Mouse (Mus musculus) limb, embryonic 13.5 days (tissue): Measurements from ENCODE around the gene Tfap2e. TPM values are rescaled to one million over a fixed set of nuclear protein-coding genes. Genes with fewer than 3 reads are reported as not detected.

Experiments used
- ATAC-seq: fragments of 200-750 bp; cut with Nextera tagmentation; 2 replicates; pipeline ENCODE4 v1.8.0; 2017; ENCODE audit warnings: low read depth, moderate number of reproducible peaks, moderate TSS enrichment; ENCODE audit not compliant: low FRiP score
- H3K27ac ChIP-seq: fragments of 300-500 bp; sonication (generic); 2 replicates; pipeline ENCODE4 v1.5.1; 2015; ENCODE audit warnings: inconsistent platforms, mild to moderate bottlenecking, moderate library complexity
- H3K27me3 ChIP-seq: fragments of 300-500 bp; sonication (generic); 2 replicates; pipeline ENCODE4 v1.6.1; 2015; ENCODE audit warnings: mild to moderate bottlenecking, inconsistent platforms
- H3K36me3 ChIP-seq: fragments of 300-500 bp; sonication (generic); 2 replicates; pipeline ENCODE4 v1.6.1; 2015; ENCODE audit warnings: inconsistent platforms, mild to moderate bottlenecking, moderate library complexity
- H3K4me1 ChIP-seq: fragments of 300-500 bp; sonication (generic); 2 replicates; pipeline ENCODE4 v1.6.1; 2015; ENCODE audit warnings: inconsistent platforms
- H3K4me2 ChIP-seq: fragments of 300-500 bp; sonication (generic); replicated peaks from 2 replicates; pipeline ENCODE4 v1.6.1; 2015; ENCODE audit warnings: inconsistent platforms, mild to moderate bottlenecking, moderate library complexity
- H3K4me3 ChIP-seq: fragments of 300-500 bp; sonication (generic); 2 replicates; pipeline ENCODE4 v1.5.1; 2015; ENCODE audit warnings: moderate library complexity, mild to moderate bottlenecking, inconsistent platforms
- H3K9ac ChIP-seq: fragments of 300-500 bp; sonication (generic); 2 replicates; pipeline ENCODE4 v1.6.1; 2015; ENCODE audit warnings: mild to moderate bottlenecking, inconsistent platforms
- H3K9me3 ChIP-seq: fragments of 300-500 bp; sonication (generic); 2 replicates; pipeline ENCODE4 v1.6.1; 2016; ENCODE audit warnings: inconsistent platforms
- WGBS: fragments of 180-500 bp; shearing (Covaris S2); methylation state at CpG from one replicate; pipeline ENCODE4 v1.1.7; 2015; 5-methylcytosine and 5-hydroxymethylcytosine counted together
- polyA plus RNA-seq: library from polyadenylated mRNA; unstranded; fragments of >200 nt; fragmentation: Nextera tagmentation; extraction: Ambion mirVana; gene quantifications from 2 replicates; pipeline ENCODE4 v1.2.1, GENCODE M21; 2015

Gene Tfap2e
- polyA plus RNA-seq, 1 experiment from 2014 or later = 0.06 TPM

DNA sequence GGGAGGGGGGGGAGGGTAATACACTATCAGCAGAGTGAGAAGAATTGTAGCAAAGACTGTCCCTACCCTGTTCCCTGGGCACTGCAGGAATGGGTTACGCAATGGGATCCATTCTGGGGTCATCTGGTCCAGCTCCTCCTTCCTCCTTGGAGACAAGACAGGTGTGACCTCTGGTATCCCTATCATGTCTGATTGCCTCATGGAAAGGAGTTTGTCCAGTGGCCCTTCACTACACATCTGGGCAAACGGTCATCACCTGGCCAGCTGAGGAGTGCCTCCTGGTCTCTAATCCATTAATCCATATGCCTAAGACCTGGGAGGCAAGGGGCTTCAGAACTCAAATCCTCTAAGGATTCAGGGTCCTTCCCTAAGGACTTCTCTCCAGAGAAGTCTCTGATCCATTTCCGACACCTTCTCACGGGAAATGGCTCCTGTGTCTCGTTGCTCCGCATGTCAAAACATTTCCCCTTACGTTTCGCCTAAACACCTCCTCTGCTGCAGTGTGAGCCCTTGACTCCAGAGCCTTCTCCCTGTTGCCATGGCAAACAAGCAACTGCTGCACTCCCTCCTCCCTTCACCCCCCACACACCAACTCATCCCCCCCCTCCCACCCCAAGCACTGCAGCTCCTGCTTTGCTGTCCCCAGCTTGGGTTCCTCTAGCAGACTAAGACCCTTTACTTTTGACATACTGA, 15.0 kb upstream of the Tfap2e start:
- Histone ChIP-seq H3K27ac (no peak overlapping the region), H3K36me3 (peaks cover 47% of the 10 kb centered on the region), H3K27me3 (no peaks in the 10 kb centered on the region), H3K9ac (peak overlapping the region; percentile 39; the same call in 1 of the 2 replicates), H3K4me3 (peak overlapping the region; percentile 77; the same call in 1 of the 2 replicates), H3K4me1 (peaks cover 47% of the 10 kb centered on the region), H3K4me2 (peak overlapping the region; percentile 100), H3K9me3 (no peaks in the 10 kb centered on the region)
- ATAC-seq = no peak
- 73% methylated on average over 8 of the region's 8 CpGs for WGBS

DNA sequence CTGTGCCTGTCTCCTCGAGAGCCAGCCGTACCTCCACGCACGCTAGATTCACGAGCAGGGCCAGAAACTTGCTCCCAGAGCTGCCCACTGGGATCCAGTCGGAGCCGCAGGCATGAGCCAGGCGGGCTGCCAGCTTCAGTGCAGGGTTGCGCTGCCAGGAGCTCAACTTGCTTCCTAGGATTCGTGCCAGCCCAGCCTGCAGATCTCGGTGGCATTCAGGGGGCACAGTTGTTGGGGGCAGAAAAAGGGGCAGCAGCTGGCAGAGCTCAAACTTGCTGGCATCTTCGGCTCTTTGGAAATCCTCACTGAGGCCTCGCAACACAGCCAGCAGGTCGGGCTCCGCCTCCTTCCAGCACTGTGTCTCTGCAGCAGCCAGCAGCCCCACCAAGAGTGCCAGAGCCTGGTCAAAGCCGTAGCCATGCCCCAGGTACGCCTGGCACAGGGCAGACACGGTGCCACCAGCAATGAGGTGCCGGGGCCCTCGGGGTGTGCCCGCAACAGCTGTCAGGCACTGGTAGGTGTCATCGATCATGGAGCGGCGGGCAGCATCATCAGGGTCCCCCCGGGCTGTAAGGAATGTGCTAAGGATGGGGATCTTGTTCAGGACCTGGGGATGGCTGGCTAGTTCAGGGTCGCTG, 14.1 kb upstream of the Tfap2e start:
- Histone ChIP-seq H3K36me3 (peaks cover 54% of the 10 kb centered on the region), H3K9me3 (no peaks in the 10 kb centered on the region), H3K27ac (no peak overlapping the region), H3K4me2 (0 out of 2 replicates have a peak overlapping the region, but pooled peaks have one; percentile 2), H3K4me3 (no peak overlapping the region), H3K27me3 (no peaks in the 10 kb centered on the region), H3K4me1 (peaks cover 47% of the 10 kb centered on the region), H3K9ac (peak overlapping the region; percentile 45)
- WGBS = 91% methylated on average over 26 of the region's 26 CpGs
- no peak for ATAC-seq

DNA sequence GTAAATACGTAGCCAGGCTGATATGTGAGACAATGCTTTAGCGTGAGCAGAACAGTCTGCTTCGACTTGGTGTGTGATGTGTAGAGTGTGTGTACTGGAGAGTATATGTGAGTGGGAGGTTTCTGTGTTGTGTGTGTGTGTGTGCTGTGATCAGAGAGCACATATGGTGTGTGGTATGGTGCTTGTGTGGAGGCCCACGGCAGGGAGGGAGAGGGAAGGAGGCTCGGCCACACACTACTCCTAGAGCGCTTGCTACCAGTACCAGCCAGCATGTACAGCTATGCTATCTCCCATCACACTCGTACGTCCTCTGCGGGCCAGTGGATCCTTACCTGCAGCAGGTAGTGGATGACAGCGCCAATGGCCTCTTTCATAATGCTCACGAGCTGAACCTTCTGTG, 13.5 kb upstream of the Tfap2e start:
- no peak overlapping the region for H3K4me3 ChIP-seq
- H3K4me2 ChIP-seq = 0 out of 2 replicates have a peak overlapping the region, but pooled peaks have one; percentile 2
- H3K9ac ChIP-seq = peak overlapping the region; percentile 45
- H3K27ac ChIP-seq = no peak overlapping the region
- H3K27me3 ChIP-seq = no peaks in the 10 kb centered on the region
- no peaks in the 10 kb centered on the region for H3K9me3 ChIP-seq
- 89% methylated on average over 11 of the region's 11 CpGs for WGBS
- H3K36me3 ChIP-seq = peaks cover 61% of the 10 kb centered on the region
- no peak for ATAC-seq
- H3K4me1 ChIP-seq = peaks cover 42% of the 10 kb centered on the region

DNA sequence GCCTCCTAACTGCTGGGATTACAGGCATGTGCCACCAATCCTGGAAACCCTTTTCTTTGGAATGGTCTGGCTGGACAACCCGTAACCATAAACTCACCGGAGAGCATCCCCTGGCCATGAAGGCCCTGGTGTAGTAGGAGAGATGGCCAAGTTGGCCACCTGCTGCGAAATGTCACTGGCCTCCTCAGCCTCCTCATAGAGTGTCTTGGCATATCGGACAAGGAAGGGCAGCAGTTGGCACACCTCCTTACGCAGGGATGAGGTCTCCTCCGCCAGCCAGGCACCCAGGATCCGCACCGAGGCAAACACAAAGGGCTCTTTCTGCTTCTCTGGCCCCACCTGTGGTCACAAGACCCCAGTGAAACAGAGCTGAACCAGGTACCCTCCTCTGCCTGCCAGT, 12.3 kb upstream of the Tfap2e start:
- Histone ChIP-seq H3K9ac (0 out of 2 replicates have a peak overlapping the region, but pooled peaks have one; percentile 31), H3K4me1 (peaks cover 49% of the 10 kb centered on the region), H3K36me3 (peaks cover 66% of the 10 kb centered on the region), H3K9me3 (no peaks in the 10 kb centered on the region), H3K27me3 (no peaks in the 10 kb centered on the region), H3K4me3 (no peak overlapping the region), H3K4me2 (no peak overlapping the region), H3K27ac (no peak overlapping the region)
- no peak for ATAC-seq
- WGBS = 94% methylated on average over 8 of the region's 8 CpGs

DNA sequence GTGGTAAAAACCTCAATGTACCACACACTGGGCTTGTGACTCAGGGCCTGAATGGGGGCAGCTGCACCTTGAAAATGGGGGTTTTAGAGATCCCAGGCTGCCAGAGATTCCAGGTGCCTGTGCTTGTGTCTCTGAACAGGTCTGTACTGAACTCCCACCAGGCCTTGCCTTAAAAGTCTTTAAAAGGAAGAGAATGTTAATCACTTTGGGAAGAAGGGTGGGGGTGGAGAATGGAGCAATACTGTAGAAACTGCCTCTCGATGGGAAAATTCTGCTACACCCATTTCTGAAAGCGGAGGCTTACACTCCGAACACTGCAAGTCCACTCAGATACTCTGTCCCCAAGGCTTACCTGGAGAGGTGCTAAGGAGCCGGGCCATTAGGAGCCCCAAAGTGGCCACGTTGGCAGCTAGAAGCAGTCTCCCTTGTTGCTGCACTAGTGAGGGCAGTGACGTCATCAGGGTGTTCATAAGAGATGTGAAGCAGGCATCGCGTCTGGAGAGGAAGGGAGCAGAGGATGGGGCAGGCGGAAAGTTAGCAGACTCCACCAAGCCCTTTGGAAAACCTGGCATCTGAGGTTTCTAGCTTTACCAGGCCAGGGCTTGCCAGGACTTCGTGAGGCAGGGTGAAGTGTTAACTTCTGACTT, 10.3 kb upstream of the Tfap2e start:
- peaks cover 38% of the 10 kb centered on the region for H3K4me1 ChIP-seq
- H3K4me3 ChIP-seq = no peak overlapping the region
- ATAC-seq = no peak
- no peak overlapping the region for H3K4me2 ChIP-seq
- no peak overlapping the region for H3K27ac ChIP-seq
- H3K27me3 ChIP-seq = no peaks in the 10 kb centered on the region
- no peaks in the 10 kb centered on the region for H3K9me3 ChIP-seq
- H3K36me3 ChIP-seq = peaks cover 66% of the 10 kb centered on the region
- 81% methylated on average over 10 of the region's 10 CpGs for WGBS
- no peak overlapping the region for H3K9ac ChIP-seq

DNA sequence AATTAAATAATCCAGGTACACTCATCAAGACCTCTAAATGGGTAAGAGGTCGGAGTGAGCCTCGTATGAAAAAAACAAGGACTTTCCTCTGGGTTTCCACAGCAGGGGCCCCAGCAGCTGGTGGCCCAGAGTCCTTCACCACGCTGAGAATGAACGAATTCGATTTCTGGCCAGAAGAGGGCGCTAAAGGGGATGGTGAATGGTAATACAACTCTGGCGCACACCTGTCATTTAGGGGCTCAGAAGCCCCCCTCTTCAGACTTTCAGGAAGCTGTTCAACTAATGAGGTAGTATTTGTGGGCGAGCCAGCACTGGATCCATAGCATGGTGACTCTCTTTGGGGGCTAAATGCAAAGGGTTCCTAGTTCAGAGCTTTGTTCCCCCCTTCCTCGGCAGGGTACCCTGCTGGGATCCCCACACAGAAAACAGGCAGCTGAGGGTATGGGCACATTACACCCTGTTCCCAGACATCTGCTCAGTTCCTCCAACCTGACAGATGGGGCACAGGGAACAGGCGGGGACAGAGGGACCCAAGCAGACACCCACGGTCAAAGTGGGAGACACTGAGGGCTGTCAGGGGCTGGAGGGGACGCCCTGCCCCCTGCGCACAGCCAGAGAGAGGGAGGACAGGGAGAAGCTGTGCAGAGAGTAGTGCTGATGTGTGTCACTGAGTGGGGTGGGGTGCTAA, 9.6 kb upstream of the Tfap2e start:
- ATAC-seq = peak; percentile 14; the same call in 1 of the 2 replicates
- Histone ChIP-seq H3K27ac (no peak overlapping the region), H3K27me3 (no peaks in the 10 kb centered on the region), H3K9ac (no peak overlapping the region), H3K4me2 (no peak overlapping the region), H3K4me1 (peaks cover 35% of the 10 kb centered on the region), H3K36me3 (peaks cover 62% of the 10 kb centered on the region), H3K9me3 (no peaks in the 10 kb centered on the region), H3K4me3 (no peak overlapping the region)
- 38% methylated on average over 13 of the region's 13 CpGs for WGBS

DNA sequence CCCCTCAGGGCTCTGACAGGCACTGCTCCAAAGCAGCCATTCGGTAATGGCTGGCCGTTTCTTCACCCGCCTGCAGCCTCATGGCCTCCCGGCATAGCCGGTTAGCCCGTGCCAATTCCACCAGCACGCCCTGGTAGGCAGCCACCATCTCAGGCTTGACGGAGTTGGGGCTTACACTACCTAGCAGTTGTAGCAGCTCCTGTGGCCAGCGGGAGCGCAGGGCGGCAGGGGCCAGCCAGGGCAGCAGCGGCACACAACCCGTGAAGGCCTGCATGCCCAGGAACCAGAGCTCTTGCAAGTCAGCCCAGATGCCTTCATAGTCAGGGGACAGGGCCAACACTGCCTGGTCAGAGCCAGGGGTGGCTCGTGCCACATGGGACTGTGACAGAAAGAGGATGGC, 8.8 kb upstream of the Tfap2e start:
- H3K27ac ChIP-seq = no peak overlapping the region
- no peak for ATAC-seq
- no peak overlapping the region for H3K4me2 ChIP-seq
- H3K27me3 ChIP-seq = peaks cover 3% of the 10 kb centered on the region; the same call in 1 of the 2 replicates
- H3K36me3 ChIP-seq = peaks cover 54% of the 10 kb centered on the region
- 92% methylated on average over 14 of the region's 14 CpGs for WGBS
- H3K9me3 ChIP-seq = no peaks in the 10 kb centered on the region
- no peak overlapping the region for H3K4me3 ChIP-seq
- peaks cover 27% of the 10 kb centered on the region for H3K4me1 ChIP-seq
- no peak overlapping the region for H3K9ac ChIP-seq

DNA sequence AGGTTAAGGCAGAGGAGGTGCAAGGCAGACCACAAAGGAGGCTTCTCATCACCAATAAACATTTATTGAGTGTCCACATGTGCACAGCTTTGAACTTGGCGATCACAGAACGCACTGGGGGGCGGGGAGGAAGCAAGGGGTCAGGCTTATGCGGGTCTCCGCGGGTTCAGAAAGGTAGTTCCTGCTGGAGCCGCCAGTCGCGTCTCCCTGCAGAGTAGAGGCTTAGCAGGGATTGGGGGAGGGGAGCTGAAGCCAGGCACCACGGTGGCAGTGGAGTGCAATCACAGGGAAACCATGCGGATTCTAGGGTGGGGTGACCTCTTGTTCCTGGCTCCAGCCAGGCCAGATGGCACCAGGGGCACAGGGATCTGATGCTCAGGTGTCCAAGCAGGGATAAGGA, 7.7 kb upstream of the Tfap2e start:
- peaks cover 44% of the 10 kb centered on the region for H3K36me3 ChIP-seq
- WGBS = 3% methylated on average over 11 of the region's 11 CpGs
- H3K27ac ChIP-seq = no peak overlapping the region
- H3K27me3 ChIP-seq = peaks cover 13% of the 10 kb centered on the region
- no peaks in the 10 kb centered on the region for H3K9me3 ChIP-seq
- H3K9ac ChIP-seq = no peak overlapping the region
- ATAC-seq = no peak
- H3K4me3 ChIP-seq = no peak overlapping the region
- no peak overlapping the region for H3K4me2 ChIP-seq
- H3K4me1 ChIP-seq = peaks cover 17% of the 10 kb centered on the region

DNA sequence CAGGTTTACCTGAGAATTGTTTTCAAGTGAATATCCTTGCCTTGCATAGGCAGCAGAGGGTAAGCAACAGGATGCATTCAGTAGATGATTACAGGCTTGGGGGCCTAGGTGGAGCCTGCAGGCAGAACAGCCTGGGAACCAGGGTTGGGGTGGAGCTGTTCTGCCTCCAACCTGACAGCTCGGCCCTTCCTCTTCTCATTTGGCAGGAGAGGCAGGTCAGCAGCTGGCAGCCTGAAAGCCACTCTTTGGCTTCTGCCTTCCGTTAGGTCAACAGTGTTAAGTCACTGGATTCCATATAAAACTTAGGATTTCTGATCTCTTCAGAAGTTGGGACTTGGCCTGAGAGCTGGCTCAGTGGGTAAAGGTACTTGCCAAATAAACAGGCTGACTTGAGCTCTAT, 6.9 kb upstream of the Tfap2e start:
- H3K4me1 ChIP-seq = peaks cover 15% of the 10 kb centered on the region
- ATAC-seq = no peak
- H3K27me3 ChIP-seq = peaks cover 20% of the 10 kb centered on the region
- no peak overlapping the region for H3K4me3 ChIP-seq
- peaks cover 36% of the 10 kb centered on the region for H3K36me3 ChIP-seq
- no peak overlapping the region for H3K4me2 ChIP-seq
- no peaks in the 10 kb centered on the region for H3K9me3 ChIP-seq
- no peak overlapping the region for H3K9ac ChIP-seq
- WGBS = 29% methylated on average over 2 of the region's 2 CpGs
- H3K27ac ChIP-seq = no peak overlapping the region

DNA sequence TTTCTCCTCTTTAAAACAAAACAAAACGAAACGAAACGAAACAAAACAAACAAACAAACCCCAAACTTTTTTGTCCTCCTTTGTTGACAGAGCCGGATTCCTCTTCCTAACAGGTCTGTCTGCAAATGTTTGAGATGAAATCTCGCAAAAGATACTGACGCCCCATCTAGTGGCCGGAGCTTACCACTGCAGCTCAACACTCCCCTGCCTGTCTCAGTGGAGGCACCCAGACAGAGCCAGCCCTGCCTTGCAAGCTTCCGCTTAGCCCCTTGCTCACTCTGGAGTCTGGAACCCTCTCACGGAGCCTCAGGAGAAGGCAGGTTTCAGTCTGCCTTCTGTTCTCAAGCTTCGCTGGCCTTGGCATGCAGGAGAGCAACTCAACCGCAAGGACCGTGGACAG, 5.4 kb upstream of the Tfap2e start:
- H3K9ac ChIP-seq = 0 out of 2 replicates have a peak overlapping the region, but pooled peaks have one; percentile 48
- H3K36me3 ChIP-seq = peaks cover 24% of the 10 kb centered on the region
- peaks cover 15% of the 10 kb centered on the region for H3K4me1 ChIP-seq
- H3K27ac ChIP-seq = no peak overlapping the region
- H3K27me3 ChIP-seq = peaks cover 36% of the 10 kb centered on the region
- 6% methylated on average over 12 of the region's 12 CpGs for WGBS
- H3K4me3 ChIP-seq = no peak overlapping the region
- peak overlapping the region; percentile 37; the same call in 1 of the 2 replicates for H3K4me2 ChIP-seq
- no peaks in the 10 kb centered on the region for H3K9me3 ChIP-seq
- peak; percentile 59; the same call in 1 of the 2 replicates for ATAC-seq

DNA sequence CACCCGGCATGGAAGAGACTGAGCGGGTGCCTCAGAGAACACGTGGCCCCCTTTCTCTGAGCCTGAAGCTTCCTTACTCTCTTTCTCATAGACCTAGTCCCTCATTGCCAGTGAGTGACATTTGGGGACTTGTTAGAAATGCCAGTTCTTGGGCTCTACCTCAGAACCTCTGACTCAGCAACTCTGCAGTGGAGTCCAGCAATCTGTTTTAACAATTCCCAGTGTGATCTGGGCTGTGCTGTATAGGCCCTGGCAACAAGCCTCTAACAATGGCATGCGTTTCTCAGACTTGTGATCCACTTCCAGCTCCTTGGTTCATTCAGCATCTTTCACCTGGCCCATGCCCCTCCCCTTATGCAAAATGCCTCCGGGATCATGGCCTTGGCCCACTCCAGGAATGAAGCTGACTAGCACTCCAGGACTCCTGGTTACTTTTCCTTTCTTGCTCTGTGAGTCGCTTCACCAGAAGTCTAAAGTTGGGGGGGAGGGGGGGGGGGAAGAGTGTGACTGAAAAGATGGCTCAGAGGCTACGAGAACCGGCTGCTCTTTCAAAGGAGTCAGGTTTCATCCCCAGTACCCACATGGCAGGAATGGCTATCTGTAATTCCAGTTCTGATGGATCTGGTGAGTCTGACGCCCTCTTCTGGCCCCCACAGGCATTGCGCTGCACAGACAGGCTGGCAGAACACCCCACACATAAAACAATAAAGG, 4.1 kb upstream of the Tfap2e start:
- Histone ChIP-seq H3K27me3 (peaks cover 49% of the 10 kb centered on the region), H3K4me2 (no peak overlapping the region), H3K4me3 (no peak overlapping the region), H3K4me1 (peaks cover 27% of the 10 kb centered on the region), H3K9me3 (no peaks in the 10 kb centered on the region), H3K27ac (no peak overlapping the region), H3K9ac (no peak overlapping the region), H3K36me3 (peaks cover 11% of the 10 kb centered on the region)
- no peak for ATAC-seq
- 21% methylated on average over 10 of the region's 10 CpGs for WGBS
